Mouse (Mus musculus): ENCODE results near the gene Galm. TPM values are rescaled to one million over a fixed set of nuclear protein-coding genes. Genes with fewer than 3 reads are reported as not detected.
"Not testable (repeated sequence)": the region's sequence is repeated elsewhere in the genome, so short reads cannot be mapped to it uniquely, and the experiment has no call there.

Gene Galm
- polyA plus RNA-seq, 1 experiment from 2014 or later, result 47.0 TPM

- H3K4me2 ChIP-seq (ENCODE audit: low read depth, low read length), result no peak overlapping the region
- no peaks in the 10 kb centered on the region for H3K9me3 ChIP-seq (ENCODE audit: low read length)
- H3K9ac ChIP-seq (replicated peaks), result no peak overlapping the region
- H3K4me1 ChIP-seq (ENCODE audit: insufficient read depth), result peaks cover 8% of the 10 kb centered on the region
- no peak overlapping the region for H3K27ac ChIP-seq (ENCODE audit: low read depth)
- ATAC-seq, result no peak
- no peak for DNase-seq
- TF ChIP-seq CTCF (IDR thresholded peaks at IDR 0.05; ENCODE audit: low read depth) (no peak), EP300 (IDR thresholded peaks at IDR 0.05; ENCODE audit: low read depth) (no peak)
- WGBS (ENCODE audit: insufficient replicate concordance), result 84% methylated on average over 2 of the region's 2 CpGs
- no peaks in the 10 kb centered on the region for H3K36me3 ChIP-seq (replicated peaks; ENCODE audit: insufficient read depth, low read length)
- no peaks in the 10 kb centered on the region for H3K27me3 ChIP-seq (ENCODE audit: insufficient read depth, low read length)
- H3K4me3 ChIP-seq (ENCODE audit: low read depth, low read length), result no peak overlapping the region
Measured at GRCm38 (mm10) chr17:80173708-80174107, 46.4 kb downstream of the Galm start.

GRCm38 (mm10) chr17:80174146-80174545 lies 46.9 kb downstream of the Galm start:
- DNase-seq, result no peak
- Histone ChIP-seq H3K27me3 (ENCODE audit: insufficient read depth, low read length) (no peaks in the 10 kb centered on the region), H3K9me3 (ENCODE audit: low read length) (no peaks in the 10 kb centered on the region), H3K4me2 (ENCODE audit: low read depth, low read length) (no peak overlapping the region), H3K9ac (replicated peaks) (no peak overlapping the region), H3K4me3 (ENCODE audit: low read depth, low read length) (no peak overlapping the region), H3K36me3 (replicated peaks; ENCODE audit: insufficient read depth, low read length) (no peaks in the 10 kb centered on the region), H3K4me1 (ENCODE audit: insufficient read depth) (peaks cover 8% of the 10 kb centered on the region), H3K27ac (ENCODE audit: low read depth) (no peak overlapping the region)
- WGBS (ENCODE audit: insufficient replicate concordance), result 62% methylated on average over 3 of the region's 3 CpGs
- TF ChIP-seq EP300 (IDR thresholded peaks at IDR 0.05; ENCODE audit: low read depth) (no peak), CTCF (IDR thresholded peaks at IDR 0.05; ENCODE audit: low read depth) (no peak)
- ATAC-seq, result no peak

GRCm38 (mm10) chr17:80174699-80175385 lies 47.6 kb downstream of the Galm start:
- Histone ChIP-seq H3K9me3 (ENCODE audit: low read length) (no peaks in the 10 kb centered on the region), H3K27ac (ENCODE audit: low read depth) (no peak overlapping the region), H3K4me1 (ENCODE audit: insufficient read depth) (peaks cover 8% of the 10 kb centered on the region), H3K36me3 (replicated peaks; ENCODE audit: insufficient read depth, low read length) (no peaks in the 10 kb centered on the region), H3K4me3 (ENCODE audit: low read depth, low read length) (no peak overlapping the region), H3K4me2 (ENCODE audit: low read depth, low read length) (no peak overlapping the region), H3K9ac (replicated peaks) (no peak overlapping the region), H3K27me3 (ENCODE audit: insufficient read depth, low read length) (no peaks in the 10 kb centered on the region)
- no peak for DNase-seq
- ATAC-seq, result no peak
- WGBS (ENCODE audit: insufficient replicate concordance), result 56% methylated on average over 19 of the region's 19 CpGs
- no peak for TF ChIP-seq CTCF (IDR thresholded peaks at IDR 0.05; ENCODE audit: low read depth)
- no peak for TF ChIP-seq EP300 (IDR thresholded peaks at IDR 0.05; ENCODE audit: low read depth)

- no peak overlapping the region for H3K4me3 ChIP-seq (ENCODE audit: low read depth, low read length)
- ATAC-seq (no peak), DNase-seq (no peak)
- TF ChIP-seq CTCF (IDR thresholded peaks at IDR 0.05; ENCODE audit: low read depth) (no peak), EP300 (IDR thresholded peaks at IDR 0.05; ENCODE audit: low read depth) (no peak)
- no peak overlapping the region for H3K27ac ChIP-seq (ENCODE audit: low read depth)
- WGBS (ENCODE audit: insufficient replicate concordance), result 63% methylated on average over 4 of the region's 4 CpGs
- no peak overlapping the region for H3K4me2 ChIP-seq (ENCODE audit: low read depth, low read length)
- no peaks in the 10 kb centered on the region for H3K27me3 ChIP-seq (ENCODE audit: insufficient read depth, low read length)
- H3K9me3 ChIP-seq (ENCODE audit: low read length), result no peaks in the 10 kb centered on the region
- H3K36me3 ChIP-seq (replicated peaks; ENCODE audit: insufficient read depth, low read length), result no peaks in the 10 kb centered on the region
- H3K9ac ChIP-seq (replicated peaks), result no peak overlapping the region
- H3K4me1 ChIP-seq (ENCODE audit: insufficient read depth), result peaks cover 8% of the 10 kb centered on the region
Measured at GRCm38 (mm10) chr17:80175386-80175739, 48.1 kb downstream of the Galm start.

- no peak for TF ChIP-seq CTCF (IDR thresholded peaks at IDR 0.05; ENCODE audit: low read depth)
- TF ChIP-seq EP300 (IDR thresholded peaks at IDR 0.05; ENCODE audit: low read depth), result no peak
- Histone ChIP-seq H3K4me1 (ENCODE audit: insufficient read depth) (peaks cover 8% of the 10 kb centered on the region), H3K27me3 (ENCODE audit: insufficient read depth, low read length) (no peaks in the 10 kb centered on the region), H3K4me3 (ENCODE audit: low read depth, low read length) (no peak overlapping the region), H3K36me3 (replicated peaks; ENCODE audit: insufficient read depth, low read length) (no peaks in the 10 kb centered on the region), H3K9ac (replicated peaks) (no peak overlapping the region), H3K27ac (ENCODE audit: low read depth) (no peak overlapping the region), H3K9me3 (ENCODE audit: low read length) (no peaks in the 10 kb centered on the region), H3K4me2 (ENCODE audit: low read depth, low read length) (no peak overlapping the region)
- ATAC-seq, result no peak
- WGBS (ENCODE audit: insufficient replicate concordance), result 73% methylated on average over 3 of the region's 3 CpGs
- no peak for DNase-seq
Measured at GRCm38 (mm10) chr17:80175966-80176365, 48.7 kb downstream of the Galm start.

- not testable (repeated sequence) for H3K4me3 ChIP-seq (ENCODE audit: low read depth, low read length); H3K9me3 ChIP-seq (ENCODE audit: low read length); ATAC-seq; H3K27ac ChIP-seq (ENCODE audit: low read depth); H3K4me2 ChIP-seq (ENCODE audit: low read depth, low read length); H3K36me3 ChIP-seq (replicated peaks; ENCODE audit: insufficient read depth, low read length); H3K4me1 ChIP-seq (ENCODE audit: insufficient read depth); H3K9ac ChIP-seq (replicated peaks); DNase-seq; H3K27me3 ChIP-seq (ENCODE audit: insufficient read depth, low read length)
- WGBS (ENCODE audit: insufficient replicate concordance), result 88% methylated on average over 3 of the region's 3 CpGs
Measured at GRCm38 (mm10) chr17:80178846-80179245, 51.6 kb downstream of the Galm start.

GRCm38 (mm10) chr17:80179959-80180358 lies 52.7 kb downstream of the Galm start:
- Histone ChIP-seq H3K4me2 (ENCODE audit: low read depth, low read length) (no peak overlapping the region), H3K9me3 (ENCODE audit: low read length) (no peaks in the 10 kb centered on the region), H3K27ac (ENCODE audit: low read depth) (no peak overlapping the region), H3K9ac (replicated peaks) (no peak overlapping the region), H3K36me3 (replicated peaks; ENCODE audit: insufficient read depth, low read length) (no peaks in the 10 kb centered on the region; the same call in 1 of the 2 replicates), H3K4me1 (ENCODE audit: insufficient read depth) (peaks cover 3% of the 10 kb centered on the region), H3K4me3 (ENCODE audit: low read depth, low read length) (no peak overlapping the region), H3K27me3 (ENCODE audit: insufficient read depth, low read length) (no peaks in the 10 kb centered on the region)
- WGBS (ENCODE audit: insufficient replicate concordance), result 1% methylated on average over 6 of the region's 6 CpGs
- TF ChIP-seq EP300 (IDR thresholded peaks at IDR 0.05; ENCODE audit: low read depth), result no peak
- TF ChIP-seq CTCF (IDR thresholded peaks at IDR 0.05; ENCODE audit: low read depth), result peak; percentile 96
- DNase-seq, result peak; percentile 73
- ATAC-seq, result peak; percentile 87
